Mouse (Mus musculus) thymus, postnatal 0 days (tissue): ENCODE measurements around the gene Ptprj. TPM values are rescaled to one million over a fixed set of nuclear protein-coding genes. Genes with fewer than 3 reads are reported as not detected.

Experiments used
- DNase-seq: peaks from one replicate; pipeline ENCODE4 v3.0.0-alpha.2; 2015; ENCODE audit warnings: low spot score
- polyA plus RNA-seq: library from polyadenylated mRNA; unstranded; fragments of >200 nt; fragmentation: Nextera tagmentation; extraction: Ambion mirVana; gene quantifications from 2 replicates; pipeline ENCODE4 v1.2.1, GENCODE M21; 2015

Ptprj gene
- polyA plus RNA-seq, 1 experiment from 2014 or later, result 1.7 TPM

DNA sequence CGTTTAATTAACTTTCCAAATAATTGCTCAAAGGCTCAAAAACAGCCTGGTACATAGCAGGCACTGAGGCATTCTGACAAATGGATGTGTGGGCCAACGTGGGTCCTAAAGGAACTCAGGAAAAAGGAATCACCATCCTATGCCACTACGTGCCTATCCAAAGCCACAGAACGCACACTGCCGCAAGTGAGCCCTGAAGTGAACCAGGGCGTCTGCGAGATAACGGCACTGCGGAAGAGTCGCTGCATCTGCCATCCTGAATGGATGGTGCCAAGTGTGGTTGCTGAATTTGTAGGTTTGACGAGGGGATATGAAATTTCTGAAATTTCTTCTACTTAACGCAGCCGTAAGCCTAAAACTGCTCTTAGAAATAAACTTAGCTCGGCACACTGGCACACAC, 54.6 kb downstream of the Ptprj start:
- no peak for DNase-seq

DNA sequence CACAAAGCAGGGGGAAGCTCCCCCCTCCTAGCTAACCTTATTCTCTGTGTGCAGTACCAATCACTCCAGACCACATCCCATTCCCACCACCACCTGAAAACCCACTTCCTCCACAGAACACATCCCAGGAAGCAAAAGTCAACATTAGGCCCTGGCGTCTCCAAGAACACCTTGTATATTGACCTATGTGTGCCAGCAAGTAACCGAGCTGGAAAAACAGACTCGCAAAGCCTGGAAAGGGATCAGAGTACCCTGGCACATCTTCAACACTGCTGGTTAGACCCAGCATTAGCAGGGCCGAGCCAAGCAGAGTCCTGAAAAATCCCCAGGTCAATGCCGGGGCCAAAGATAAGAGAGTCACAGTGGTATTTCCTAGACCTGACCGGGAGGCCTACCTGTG, 58.0 kb downstream of the Ptprj start:
- DNase-seq, result no peak

DNA sequence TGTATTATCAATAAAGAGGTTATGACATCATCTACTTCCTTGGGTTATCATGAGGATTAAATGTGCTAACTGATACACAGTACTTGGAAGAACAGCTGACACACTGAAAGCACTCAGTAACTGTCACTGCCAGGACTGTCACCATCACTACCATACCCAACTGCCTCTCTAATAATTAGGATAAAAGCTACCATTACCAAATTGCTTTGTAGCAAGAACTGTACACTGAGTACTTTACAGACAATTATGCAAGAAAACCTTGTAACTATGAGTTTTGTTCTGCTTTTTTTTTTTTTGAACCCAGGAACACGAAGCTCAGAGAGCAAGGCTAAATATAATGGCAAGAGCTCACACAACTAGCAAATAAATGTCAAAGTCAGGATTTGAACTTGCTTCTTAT, 58.5 kb downstream of the Ptprj start:
- no peak for DNase-seq

DNA sequence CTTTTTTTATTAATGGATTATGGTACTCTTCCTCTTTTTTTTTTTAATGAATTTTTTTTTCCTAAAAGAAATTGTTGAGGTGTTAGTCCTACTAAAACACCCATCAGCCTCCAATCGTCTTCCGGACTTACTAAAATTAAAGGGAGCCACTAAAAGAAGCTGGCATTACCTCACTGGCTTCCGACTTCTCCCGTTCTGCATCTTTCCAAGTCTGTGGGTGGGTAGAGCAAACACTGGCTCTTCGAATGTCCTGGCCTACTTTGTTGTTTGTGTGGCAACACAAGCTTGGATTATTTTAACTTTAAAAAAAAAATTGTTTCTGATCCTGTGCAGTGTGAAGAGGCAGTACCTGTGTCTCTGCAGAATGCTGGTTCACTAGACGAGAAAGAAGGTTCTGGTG, 62.2 kb downstream of the Ptprj start:
- no peak for DNase-seq

DNA sequence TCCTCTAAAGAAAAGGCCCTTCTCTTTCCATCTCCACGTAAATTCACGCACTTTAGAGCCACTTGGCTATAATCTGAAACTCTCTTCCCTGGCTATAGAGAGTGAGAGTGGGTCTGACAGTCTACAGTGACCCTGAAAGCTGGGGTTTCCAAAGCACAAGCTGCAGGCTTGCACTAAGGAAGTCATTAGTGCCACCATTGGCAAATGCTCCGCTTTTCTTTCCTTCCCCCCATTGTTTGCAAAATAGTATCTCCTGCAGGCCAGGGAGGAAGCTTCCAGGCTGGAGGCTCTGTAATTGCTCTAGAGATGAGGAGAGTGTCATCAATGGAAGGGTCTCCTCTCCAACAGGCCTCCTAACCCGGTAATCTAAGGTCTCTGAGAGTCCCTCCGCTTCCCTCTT, 65.5 kb downstream of the Ptprj start:
- DNase-seq, result no peak

DNA sequence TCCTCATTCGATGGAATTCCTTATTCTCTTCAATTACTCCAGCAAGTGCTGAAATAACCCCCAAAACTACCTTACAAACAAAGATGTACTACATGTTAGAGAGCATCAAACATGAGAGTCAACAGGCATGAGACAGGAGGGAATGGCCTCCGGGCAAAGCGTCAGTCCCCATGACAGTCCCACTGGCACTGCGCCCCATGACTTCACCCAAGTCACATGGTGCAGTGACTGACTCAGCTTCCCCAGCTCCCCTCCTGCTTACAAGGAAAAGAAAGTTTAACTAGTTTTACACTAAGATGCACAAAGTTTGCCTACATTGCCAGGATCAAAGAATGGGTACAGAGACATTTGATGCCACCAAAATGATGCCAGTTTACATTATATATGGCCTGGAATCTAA, 71.2 kb downstream of the Ptprj start:
- no peak for DNase-seq

DNA sequence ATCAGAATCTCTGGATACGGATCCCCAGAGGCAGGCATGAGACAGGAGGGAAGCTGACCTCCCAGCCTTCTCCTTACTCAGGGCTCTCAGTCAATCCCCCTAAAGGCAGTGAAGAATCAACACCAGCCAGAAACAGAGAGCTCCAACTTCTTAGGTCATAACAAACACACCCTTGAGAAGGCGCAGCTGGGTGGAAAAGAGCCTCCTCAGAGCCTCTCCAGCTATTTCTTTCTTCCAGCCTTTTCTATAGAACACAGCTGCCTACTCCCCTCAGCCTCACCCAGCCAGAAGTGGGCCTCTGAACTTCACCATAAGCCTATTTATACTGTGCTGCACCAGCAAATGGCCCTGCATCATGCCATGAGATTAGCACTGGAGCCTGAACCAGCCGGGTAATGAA, 74.3 kb downstream of the Ptprj start:
- no peak for DNase-seq

DNA sequence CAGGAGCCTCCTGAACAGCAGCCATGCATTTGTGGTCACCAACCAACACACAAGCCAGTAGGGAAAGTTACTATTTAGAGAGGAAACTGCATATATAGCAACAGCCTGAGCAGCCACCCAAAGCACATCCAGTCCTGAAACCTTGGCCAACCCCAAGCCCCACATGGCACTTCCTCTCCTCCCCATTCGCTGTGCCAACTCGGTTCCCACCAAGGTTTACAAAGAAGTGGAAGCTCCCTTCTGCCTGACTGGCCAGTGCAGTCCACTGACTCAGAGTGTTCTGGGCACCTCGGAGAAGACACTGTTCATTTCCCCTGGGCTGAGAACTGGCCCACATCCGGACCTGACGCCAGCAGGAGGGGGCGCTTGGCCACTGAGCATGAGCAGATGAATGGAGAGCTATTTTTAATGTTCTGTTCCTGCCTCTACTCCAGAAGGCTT, 75.7 kb downstream of the Ptprj start:
- peak; percentile 58 for DNase-seq

DNA sequence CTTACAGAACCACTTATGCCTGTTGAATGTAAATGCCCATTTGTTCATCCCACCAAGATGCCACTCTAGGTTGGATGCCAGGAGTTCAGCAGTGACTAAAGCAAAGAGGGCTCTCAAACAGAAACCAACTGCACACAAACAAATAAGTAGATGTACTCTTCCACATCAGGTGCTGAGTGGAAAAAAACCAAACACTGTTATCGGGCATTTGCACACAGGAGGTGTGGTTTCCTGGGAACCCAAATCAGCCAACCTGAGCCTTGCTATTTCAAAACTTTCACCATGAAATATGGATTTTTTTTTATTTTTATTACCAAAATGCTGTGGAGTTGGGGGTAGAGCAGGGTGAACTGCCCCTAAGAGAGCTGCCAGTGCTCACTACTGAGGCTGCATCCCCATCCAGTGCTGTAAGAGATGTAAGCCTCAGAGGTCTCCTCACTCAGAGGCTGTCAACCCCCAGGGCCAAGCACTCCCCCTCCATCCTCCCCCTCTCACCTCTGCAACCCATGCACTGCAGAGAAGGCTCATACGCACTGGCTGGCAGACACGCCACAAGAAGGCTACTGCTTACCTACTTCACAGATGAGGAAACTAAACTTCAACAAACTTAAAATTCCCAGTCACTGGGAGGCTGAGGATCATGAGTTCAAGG, 77.1 kb downstream of the Ptprj start:
- no peak for DNase-seq

DNA sequence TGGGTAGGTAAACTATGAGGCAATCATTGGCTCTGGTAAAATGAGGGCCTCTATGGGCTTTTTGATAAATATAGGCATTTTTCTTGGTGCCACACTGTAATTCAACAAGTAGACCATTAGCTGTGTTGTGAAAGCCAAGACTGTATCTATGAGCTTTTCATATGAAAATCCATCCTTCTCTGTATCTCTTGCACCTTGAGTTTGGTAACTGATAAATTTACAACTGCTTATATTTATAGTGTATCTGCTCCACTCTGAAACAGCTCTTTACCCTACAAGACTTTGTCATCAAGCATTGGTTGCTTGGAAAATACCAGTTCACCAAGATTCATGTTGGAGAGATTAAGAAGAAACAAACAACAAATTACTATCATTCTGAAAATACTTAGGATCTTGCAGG, 77.7 kb downstream of the Ptprj start:
- no peak for DNase-seq

DNA sequence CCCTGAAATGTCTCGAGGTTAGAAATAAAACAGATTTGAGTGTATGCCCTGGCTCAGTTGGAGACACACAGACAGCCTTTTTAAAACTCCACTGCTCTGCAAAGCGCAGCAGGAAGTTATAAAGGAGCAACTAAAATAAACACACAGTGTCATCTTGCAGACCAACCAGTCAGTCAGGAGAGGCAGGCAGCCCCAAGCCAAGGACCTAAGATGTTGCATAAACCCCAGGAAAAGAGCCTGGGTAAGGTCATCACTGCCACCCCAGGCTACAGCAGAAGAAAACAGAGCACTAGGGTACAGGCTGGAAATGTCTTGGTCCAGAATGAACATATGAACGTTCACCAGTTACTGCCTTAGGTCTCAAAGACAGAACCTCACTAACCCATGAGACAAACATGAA, 78.7 kb downstream of the Ptprj start:
- no peak for DNase-seq

DNA sequence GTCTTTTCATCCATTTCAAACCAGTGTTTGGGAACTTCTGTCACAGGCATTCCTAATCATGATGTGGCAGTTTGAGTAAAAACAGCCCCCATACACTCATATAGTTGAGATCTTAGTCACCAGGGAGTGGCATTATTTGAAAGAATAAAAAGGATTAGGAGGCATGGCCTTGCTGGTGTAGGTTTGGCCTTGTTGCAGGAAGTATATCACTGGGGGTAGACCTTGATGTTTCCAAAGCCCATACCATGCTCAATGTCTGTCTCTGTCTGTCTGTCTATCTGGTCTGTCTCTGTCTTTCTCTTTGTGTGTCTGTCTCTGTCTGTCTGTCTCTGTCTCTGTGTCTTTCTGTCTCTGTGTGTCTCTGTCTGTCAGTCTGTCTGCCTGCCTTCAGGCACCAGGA, 79.6 kb downstream of the Ptprj start:
- DNase-seq, result no peak

DNA sequence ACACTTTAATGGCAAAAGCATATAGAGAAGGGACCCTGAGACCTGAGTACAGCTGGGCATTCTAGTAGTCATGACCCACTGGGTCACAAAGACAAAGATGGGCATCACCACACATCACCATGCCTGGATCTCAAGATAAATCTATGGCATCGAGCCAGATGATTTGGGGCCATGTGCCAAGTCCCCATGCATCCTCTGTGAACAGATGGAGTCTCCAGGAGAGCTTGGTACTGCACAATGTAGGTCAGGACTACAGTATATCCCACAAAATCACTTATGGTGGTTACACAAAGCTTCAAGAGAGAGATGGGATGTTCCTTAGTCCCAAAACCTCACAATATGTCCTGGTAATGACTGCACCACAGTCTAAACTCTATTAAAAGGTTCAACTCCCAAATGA, 81.4 kb downstream of the Ptprj start:
- no peak for DNase-seq

DNA sequence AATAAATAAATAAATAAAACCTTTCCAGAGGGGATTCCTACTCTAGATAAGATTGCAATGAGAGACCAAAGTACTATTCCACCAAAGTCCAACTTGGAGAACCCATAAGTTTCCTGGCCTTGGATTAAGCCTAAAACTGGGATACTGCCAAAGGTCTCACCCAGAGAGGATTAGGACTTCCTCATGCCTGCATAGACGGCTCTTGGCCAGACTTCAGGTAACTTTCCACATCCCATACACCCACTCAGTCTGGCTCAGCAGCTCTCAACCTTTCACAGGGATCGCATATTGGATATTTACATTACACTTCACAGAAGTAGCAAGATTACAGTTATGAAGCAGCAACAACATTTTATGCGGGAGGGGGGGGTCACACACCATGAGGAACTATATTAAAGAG, 82.9 kb downstream of the Ptprj start:
- DNase-seq, result no peak

DNA sequence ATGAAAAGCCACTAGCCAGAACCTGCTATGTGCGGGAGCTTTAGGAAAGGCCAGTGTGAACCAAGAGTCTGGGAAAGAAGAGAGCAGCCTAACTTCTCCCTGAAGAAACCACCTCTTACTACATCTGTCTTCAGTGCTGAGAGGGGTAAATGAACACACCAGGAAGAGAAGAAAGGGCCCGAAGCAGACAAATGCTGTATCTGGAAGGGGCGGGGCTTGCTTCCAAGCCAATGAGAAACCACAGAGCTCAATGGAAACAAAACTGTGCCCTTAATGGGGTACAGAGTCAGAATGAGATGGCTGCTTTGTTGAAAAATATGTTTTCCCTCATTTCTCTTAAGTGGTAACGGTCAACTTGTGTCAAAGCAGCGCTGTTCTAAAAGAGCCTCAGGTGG, 83.8 kb downstream of the Ptprj start:
- peak; percentile 70 for DNase-seq

DNA sequence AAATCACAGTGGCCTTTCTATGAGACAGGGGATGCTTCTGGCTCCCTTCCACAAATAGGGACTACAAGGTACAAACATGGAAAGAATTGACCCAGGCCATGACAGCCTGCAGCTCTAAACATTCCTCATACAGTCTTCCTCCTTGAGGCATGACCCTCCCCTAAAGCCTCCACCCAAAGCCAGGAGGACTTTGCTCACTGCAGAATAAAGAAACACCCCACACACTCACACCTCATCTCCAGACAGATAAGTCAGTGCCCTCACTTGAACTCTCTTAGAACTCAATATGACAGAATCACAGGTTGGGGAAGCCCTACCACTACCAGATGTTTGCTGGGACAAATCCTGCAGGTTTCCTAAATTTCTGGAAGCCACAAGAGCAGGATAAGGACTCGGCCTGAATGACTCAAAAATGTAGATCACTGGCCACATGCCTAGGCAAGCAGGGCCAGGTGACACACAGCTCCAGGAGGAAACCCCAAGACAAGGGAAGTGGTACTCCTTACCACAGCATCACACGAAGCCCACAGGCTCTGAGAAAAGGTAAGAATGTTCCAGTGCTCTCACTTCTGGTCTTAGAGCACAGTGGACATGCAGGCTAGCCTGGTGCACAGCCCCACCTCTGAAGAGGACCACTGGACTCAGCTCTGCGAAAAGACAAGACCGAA, 84.3 kb downstream of the Ptprj start:
- peak; percentile 32 for DNase-seq

DNA sequence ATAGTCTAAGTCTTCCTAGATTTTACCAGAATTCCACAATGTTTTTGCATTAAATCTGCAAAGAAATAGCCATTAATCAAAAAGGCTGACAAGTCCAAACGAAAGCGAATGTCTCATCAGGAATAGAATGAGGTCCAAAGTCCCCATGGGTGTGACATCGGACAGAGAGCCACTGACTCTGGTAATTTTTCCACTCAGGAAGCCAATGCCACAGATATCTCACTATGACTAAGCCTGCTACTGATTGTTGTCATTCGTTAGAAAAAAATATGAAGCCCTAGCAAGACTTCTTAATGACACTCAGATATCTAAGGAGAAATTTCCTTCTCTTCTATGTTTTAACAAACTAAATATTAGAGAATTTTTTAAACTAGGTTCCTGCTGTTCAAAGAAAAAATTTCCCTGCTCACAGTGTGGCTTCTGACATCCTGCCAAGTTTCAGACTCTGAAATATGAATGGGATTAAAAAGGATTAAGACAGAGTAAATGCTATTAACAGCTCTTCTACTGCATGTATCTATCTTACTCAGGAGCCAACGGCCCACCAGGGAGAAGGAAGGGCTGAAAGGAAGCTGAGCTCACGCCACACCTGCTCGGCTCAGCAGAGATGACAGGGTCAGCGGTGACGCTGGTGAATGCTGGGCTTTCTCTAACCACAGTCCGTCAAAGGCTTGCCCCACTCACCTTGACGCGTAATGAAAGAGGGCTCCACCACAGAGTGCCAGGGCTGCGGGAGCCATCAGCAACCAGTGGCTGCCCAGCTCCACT, 90.0 kb downstream of the Ptprj start:
- no peak for DNase-seq

DNA sequence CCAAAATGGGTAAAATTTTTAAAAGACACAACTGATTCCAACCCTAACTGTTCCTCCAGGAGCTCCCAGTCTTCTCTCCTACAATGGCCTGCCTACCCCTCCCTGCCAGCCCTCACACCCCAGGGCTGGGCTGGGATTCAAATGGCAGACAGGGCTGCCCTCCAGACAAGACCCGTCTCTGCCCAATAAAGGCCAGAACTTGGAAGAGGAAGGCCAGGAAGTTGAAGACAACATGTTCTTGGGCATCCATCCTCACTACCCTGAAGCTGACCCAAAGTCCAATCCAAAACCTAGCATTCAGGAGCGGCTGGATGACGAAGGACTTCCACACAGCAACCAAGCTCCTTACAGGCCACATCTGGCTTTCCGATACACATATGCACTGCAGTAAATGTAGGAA, 90.6 kb downstream of the Ptprj start:
- no peak for DNase-seq

DNA sequence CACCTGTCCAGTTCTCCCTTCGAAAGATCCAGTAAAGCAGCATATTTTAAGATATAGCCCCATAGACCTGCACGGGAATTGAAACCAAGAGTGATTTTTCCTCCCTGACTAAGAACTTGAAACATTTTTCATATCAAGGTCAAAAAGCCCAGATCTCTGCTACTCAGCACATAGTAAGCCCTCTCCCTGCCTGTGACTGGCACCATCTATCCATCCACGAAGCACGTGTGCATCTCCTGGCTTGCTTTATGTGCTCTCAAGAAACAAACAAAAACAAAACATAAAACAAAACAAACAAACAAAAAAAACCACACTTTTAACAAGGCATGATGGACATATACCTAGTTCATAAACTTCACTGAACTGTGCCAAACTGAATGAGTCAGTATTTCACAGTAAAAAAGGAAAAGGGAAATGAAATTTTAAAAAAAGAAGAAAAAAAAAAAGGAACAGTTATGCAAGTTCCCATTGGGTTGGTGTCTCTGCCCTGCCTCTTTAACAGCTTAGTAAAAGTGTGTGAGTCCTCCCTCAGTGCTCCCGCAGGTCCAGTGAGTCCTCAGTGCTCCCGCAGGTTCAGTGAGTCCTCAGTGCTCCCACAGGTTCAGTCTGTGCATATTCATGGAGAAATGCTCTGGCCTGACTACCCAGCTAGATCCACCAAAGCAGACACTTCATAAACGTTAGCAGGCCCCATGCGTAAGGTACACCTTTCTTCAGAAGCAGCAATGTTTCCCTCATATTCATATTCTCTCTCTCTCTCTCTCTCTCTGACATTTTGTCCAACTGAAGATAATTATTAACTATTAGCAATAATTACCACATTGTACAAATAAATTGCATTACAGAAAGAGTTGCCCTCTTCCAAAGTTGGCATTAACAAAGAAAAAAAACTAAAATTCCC, 91.5 kb downstream of the Ptprj start:
- DNase-seq, result no peak

DNA sequence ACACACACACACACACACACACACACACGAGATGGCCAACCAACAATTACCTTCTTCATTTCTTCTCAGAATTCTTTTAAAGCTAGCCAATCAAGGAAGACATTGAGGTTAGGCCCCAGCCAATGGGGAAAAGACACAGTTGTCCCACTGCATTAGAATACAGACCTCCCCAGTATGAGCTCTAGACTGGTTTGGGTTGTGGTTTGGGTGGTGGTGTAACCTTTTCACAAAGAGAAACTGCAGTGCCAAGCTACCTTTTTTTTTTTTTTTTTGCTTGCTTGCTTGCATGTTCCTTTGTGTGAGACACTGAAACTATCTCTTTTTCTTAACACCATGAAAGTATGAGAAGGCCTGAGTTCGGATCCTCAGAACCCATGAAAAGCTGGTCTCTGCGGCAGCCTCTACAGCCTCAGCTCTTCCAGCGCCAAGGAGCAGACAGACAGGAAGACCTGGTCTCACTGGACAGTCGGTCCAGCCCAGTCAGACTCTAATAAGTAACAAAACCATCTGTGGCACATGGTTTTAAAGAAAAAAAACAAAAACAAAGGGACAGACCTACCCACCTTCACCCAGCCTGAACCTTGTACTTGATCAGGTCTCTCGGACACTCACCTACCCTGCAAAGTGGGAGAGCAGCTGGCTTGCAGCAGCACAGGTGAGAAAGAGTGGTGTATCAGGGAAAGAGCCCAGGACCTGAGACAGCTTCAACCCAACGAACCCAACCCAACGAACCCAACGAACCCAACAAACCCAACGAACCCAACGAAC, 92.8 kb downstream of the Ptprj start:
- DNase-seq, result peak; percentile 28

DNA sequence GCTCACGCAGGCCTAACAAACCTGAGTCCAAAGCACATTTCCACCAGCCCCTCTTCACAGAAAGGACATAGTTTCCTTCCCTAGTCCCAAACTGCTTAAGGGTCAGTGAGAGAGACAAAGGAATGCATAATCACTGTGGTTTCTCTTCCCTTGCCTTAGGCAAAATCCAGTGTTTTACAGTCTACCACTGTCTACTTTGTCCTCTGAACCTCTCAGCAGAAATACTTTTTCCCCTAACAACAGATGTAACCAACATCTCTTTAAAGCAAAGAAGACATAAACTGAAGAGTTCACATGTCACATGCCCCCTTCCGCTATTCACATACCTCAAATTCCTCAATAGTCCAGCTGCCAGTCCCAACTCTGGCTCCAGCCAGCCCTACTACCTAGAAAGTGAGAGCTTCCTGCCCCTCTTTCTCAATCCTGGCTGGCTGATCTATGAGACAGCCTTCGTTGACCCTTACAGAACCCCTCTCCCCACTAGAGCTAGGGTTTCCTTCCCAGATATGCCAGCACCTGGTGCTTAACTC, 94.2 kb downstream of the Ptprj start:
- no peak for DNase-seq
